Mouse (Mus musculus): ENCODE data around the gene Ceacam19. TPM values are rescaled to one million over a fixed set of nuclear protein-coding genes. Genes with fewer than 3 reads are reported as not detected.
A peak's percentile ranks its signal among the peaks of the same experiment; 100 is the strongest.

Gene Ceacam19
- polyA plus RNA-seq, 1 experiment from 2014 or later: not detected

GRCm38 (mm10) chr7:19861199-19861598, 26.6 kb downstream of the Ceacam19 start, which contains the start of gene Ceacam16:
TSS of gene Ceacam16 (minus strand) at chr7:19861299.
- no peak within 1 kb of the TSS for H3K27ac ChIP-seq (ENCODE audit: low read depth)
- H3K4me2 ChIP-seq (ENCODE audit: low read depth, low read length): no peak within 1 kb of the TSS
- H3K36me3 ChIP-seq (replicated peaks; ENCODE audit: insufficient read depth, low read length): no peaks in the 10 kb centered on the region
- H3K9ac ChIP-seq (replicated peaks): no peak within 1 kb of the TSS
- H3K9me3 ChIP-seq (ENCODE audit: low read length): no peaks in the 10 kb centered on the region
- H3K27me3 ChIP-seq (ENCODE audit: insufficient read depth, low read length): no peaks in the 10 kb centered on the region
- no peak within 1 kb of the TSS for H3K4me3 ChIP-seq (ENCODE audit: low read depth, low read length)
- DNase-seq (no peak), ATAC-seq (no peak)
- TF ChIP-seq EP300 (IDR thresholded peaks at IDR 0.05; ENCODE audit: low read depth): no peak
- TF ChIP-seq CTCF (IDR thresholded peaks at IDR 0.05; ENCODE audit: low read depth): no peak
- 73% methylated on average over 9 of the region's 9 CpGs for WGBS (ENCODE audit: insufficient replicate concordance)
- no peaks in the 10 kb centered on the region for H3K4me1 ChIP-seq (ENCODE audit: insufficient read depth)

DNA sequence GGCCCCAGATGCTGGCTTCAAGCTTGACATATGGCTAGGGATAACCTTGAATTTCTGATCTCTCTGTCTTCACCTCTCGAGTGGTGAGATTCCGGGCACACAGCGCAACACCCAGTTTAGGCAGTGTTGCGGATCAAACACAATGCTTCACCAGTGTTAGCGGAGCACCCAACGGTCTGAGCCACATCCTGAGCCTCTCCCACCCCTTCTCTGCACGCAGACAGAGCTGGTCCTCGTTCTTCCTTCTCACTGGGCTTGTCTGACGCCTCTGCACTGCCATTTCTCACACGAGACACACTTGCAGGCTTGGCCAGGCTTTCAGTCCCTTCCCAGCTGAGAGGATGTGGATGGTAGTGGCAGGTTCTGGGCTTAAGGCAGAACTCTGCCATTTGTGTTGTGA, 28.0 kb downstream of the Ceacam19 start:
- ATAC-seq: no peak
- H3K27me3 ChIP-seq (ENCODE audit: insufficient read depth, low read length): no peaks in the 10 kb centered on the region
- DNase-seq: no peak
- no peaks in the 10 kb centered on the region for H3K36me3 ChIP-seq (replicated peaks; ENCODE audit: insufficient read depth, low read length)
- H3K4me2 ChIP-seq (ENCODE audit: low read depth, low read length): no peak overlapping the region
- no peak overlapping the region for H3K9ac ChIP-seq (replicated peaks)
- TF ChIP-seq EP300 (IDR thresholded peaks at IDR 0.05; ENCODE audit: low read depth) (no peak), CTCF (IDR thresholded peaks at IDR 0.05; ENCODE audit: low read depth) (no peak)
- H3K4me1 ChIP-seq (ENCODE audit: insufficient read depth): no peaks in the 10 kb centered on the region
- no peak overlapping the region for H3K27ac ChIP-seq (ENCODE audit: low read depth)
- H3K9me3 ChIP-seq (ENCODE audit: low read length): no peaks in the 10 kb centered on the region
- 67% methylated on average over 10 of the region's 10 CpGs for WGBS (ENCODE audit: insufficient replicate concordance)
- no peak overlapping the region for H3K4me3 ChIP-seq (ENCODE audit: low read depth, low read length)

DNA sequence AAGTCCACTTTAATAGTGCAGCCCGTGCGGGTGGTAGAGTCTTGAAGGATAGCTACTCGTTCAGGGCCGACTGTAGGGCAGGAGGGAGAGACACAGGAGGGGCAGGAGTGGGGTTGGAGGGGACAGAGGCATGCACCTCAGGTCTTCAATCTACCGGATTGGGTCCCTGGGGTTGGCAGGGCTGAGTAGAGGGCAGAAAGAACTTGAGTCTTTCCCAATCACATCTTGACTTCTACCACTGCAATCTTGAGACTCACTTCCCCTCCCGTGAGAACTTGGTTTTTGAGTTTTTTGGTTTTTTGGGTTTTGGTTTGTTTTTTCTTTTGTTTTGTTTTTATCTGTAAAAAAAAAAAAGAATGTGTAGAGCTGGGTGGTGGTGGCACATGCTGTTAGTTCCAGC, 31.5 kb downstream of the Ceacam19 start:
- no peak for DNase-seq
- Histone ChIP-seq H3K36me3 (replicated peaks; ENCODE audit: insufficient read depth, low read length) (no peaks in the 10 kb centered on the region), H3K27me3 (ENCODE audit: insufficient read depth, low read length) (peaks cover 12% of the 10 kb centered on the region; the same call in 1 of the 2 replicates), H3K27ac (ENCODE audit: low read depth) (no peak overlapping the region), H3K4me1 (ENCODE audit: insufficient read depth) (no peaks in the 10 kb centered on the region), H3K9me3 (ENCODE audit: low read length) (no peaks in the 10 kb centered on the region), H3K9ac (replicated peaks) (no peak overlapping the region), H3K4me3 (ENCODE audit: low read depth, low read length) (no peak overlapping the region), H3K4me2 (ENCODE audit: low read depth, low read length) (no peak overlapping the region)
- no peak for ATAC-seq
- WGBS (ENCODE audit: insufficient replicate concordance): 67% methylated on average over 6 of the region's 6 CpGs
- TF ChIP-seq EP300 (IDR thresholded peaks at IDR 0.05; ENCODE audit: low read depth): no peak

DNA sequence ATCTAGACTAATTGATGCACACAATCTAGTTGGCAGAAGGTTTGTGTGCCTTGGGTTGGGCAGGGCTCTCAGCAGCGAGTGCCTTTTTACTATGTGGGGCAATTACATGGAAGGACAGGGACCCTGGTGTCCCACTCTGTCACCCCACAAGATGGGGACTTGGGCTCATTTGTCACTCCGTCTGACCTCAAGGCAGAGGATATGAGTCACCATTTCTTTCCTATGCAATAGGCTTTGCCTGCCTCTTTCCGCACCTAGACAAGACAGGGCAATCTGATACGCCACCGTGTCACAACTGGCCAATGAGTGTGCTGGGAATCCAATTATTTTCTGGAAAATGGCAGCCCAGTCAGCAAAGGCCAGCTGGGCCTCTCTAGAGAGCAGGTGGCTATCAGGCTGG, 32.1 kb downstream of the Ceacam19 start:
- ATAC-seq (0 out of 2 replicates have a peak, but pooled peaks have one; percentile 8), DNase-seq (no peak)
- H3K9ac ChIP-seq (replicated peaks): no peak overlapping the region
- H3K4me3 ChIP-seq (ENCODE audit: low read depth, low read length): no peak overlapping the region
- WGBS (ENCODE audit: insufficient replicate concordance): 57% methylated on average over 5 of the region's 5 CpGs
- H3K27me3 ChIP-seq (ENCODE audit: insufficient read depth, low read length): peaks cover 12% of the 10 kb centered on the region; the same call in 1 of the 2 replicates
- no peak overlapping the region for H3K4me2 ChIP-seq (ENCODE audit: low read depth, low read length)
- H3K4me1 ChIP-seq (ENCODE audit: insufficient read depth): no peaks in the 10 kb centered on the region
- no peaks in the 10 kb centered on the region for H3K36me3 ChIP-seq (replicated peaks; ENCODE audit: insufficient read depth, low read length)
- no peaks in the 10 kb centered on the region for H3K9me3 ChIP-seq (ENCODE audit: low read length)
- no peak for TF ChIP-seq EP300 (IDR thresholded peaks at IDR 0.05; ENCODE audit: low read depth)
- no peak for TF ChIP-seq CTCF (IDR thresholded peaks at IDR 0.05; ENCODE audit: low read depth)
- no peak overlapping the region for H3K27ac ChIP-seq (ENCODE audit: low read depth)

- WGBS (ENCODE audit: insufficient replicate concordance): 81% methylated on average over 20 of the region's 20 CpGs
- Histone ChIP-seq H3K27ac (ENCODE audit: low read depth) (no peak overlapping the region), H3K4me2 (ENCODE audit: low read depth, low read length) (no peak overlapping the region), H3K4me1 (ENCODE audit: insufficient read depth) (no peaks in the 10 kb centered on the region), H3K27me3 (ENCODE audit: insufficient read depth, low read length) (peaks cover 12% of the 10 kb centered on the region; the same call in 1 of the 2 replicates), H3K9me3 (ENCODE audit: low read length) (no peaks in the 10 kb centered on the region), H3K36me3 (replicated peaks; ENCODE audit: insufficient read depth, low read length) (no peaks in the 10 kb centered on the region), H3K9ac (replicated peaks) (no peak overlapping the region), H3K4me3 (ENCODE audit: low read depth, low read length) (no peak overlapping the region)
- ATAC-seq (no peak), DNase-seq (no peak)
- TF ChIP-seq CTCF (IDR thresholded peaks at IDR 0.05; ENCODE audit: low read depth) (no peak), EP300 (IDR thresholded peaks at IDR 0.05; ENCODE audit: low read depth) (no peak)
Measured at GRCm38 (mm10) chr7:19853526-19853925, 34.2 kb downstream of the Ceacam19 start.

DNA sequence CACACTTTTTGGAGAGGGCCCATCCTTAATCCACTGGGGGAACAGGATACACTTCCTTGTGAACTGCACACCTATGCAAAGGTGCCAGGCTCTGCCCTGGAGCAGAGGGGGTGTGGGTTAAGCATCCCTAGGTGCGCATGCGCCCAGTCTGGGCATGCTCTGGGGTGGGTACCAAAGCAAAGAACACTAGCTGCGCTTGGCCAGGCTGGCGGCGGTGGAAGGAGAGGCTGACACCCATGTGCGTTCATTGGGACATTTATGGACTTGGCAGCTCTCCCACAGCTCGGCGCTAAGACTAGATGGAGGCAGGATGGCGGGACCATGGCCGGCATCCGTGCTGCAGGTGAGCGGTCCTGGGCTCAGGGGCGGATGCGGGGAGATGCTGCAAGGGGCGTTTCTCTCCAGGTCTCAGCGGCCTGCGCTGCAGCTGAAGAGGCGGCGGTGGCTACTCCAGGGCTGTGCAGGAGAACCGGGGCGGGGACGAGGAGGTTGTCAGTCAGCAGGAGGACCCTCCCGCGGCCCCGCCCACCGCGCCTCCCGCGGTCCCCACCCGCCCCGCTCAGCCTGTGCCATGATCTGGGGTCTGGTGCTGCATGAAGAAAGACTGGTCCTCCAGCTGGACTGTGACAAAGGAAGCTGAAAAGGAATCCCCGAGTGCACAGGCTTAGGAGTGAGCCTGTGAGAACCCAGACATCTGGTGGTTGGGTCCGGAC, 35.8 kb downstream of the Ceacam19 start, which contains the start of gene Gm19345:
Gene Gm19345 (plus strand): TSS at position 146 of the 713 bp plus-strand sequence.
- Histone ChIP-seq H3K9ac (replicated peaks) (no peak within 1 kb of the TSS), H3K27ac (ENCODE audit: low read depth) (no peak within 1 kb of the TSS), H3K4me2 (ENCODE audit: low read depth, low read length) (0 out of 2 replicates have a peak within 1 kb of the TSS, but pooled peaks have one; percentile 7), H3K36me3 (replicated peaks; ENCODE audit: insufficient read depth, low read length) (no peaks in the 10 kb centered on the region), H3K27me3 (ENCODE audit: insufficient read depth, low read length) (peaks cover 12% of the 10 kb centered on the region; the same call in 1 of the 2 replicates), H3K4me1 (ENCODE audit: insufficient read depth) (0 out of 2 replicates have a peak, but pooled peaks cover 2% of the 10 kb centered on the region), H3K4me3 (ENCODE audit: low read depth, low read length) (no peak within 1 kb of the TSS), H3K9me3 (ENCODE audit: low read length) (no peaks in the 10 kb centered on the region)
- 5% methylated on average over 33 of the region's 33 CpGs for WGBS (ENCODE audit: insufficient replicate concordance)
- TF ChIP-seq CTCF (IDR thresholded peaks at IDR 0.05; ENCODE audit: low read depth) (no peak), EP300 (IDR thresholded peaks at IDR 0.05; ENCODE audit: low read depth) (no peak)
- peak; percentile 23; the same call in 1 of the 2 replicates for ATAC-seq
- DNase-seq: no peak

Measured in liver, postnatal 0 days (tissue).